Mouse (Mus musculus) stomach, postnatal 0 days (tissue): Measurements from ENCODE around the gene Atp13a2.

Experiments
- CTCF ChIP-seq: IDR thresholded peaks from 2 replicates; pipeline ENCODE4 v1.5.1; 2016; ENCODE audit warnings: antibody characterized with exemption, low read depth, mild to moderate bottlenecking, moderate library complexity
- EP300 ChIP-seq: optimal IDR thresholded peaks from 2 replicates; pipeline ENCODE3; 2016; ENCODE audit warnings: antibody characterized with exemption

GRCm38 (mm10) chr4:140981605-140982004, 5.1 kb upstream of the Atp13a2 start:
- peak; percentile 55 for TF ChIP-seq CTCF
- no peak for TF ChIP-seq EP300
